Comparison of ENCODE assay signal across 15 mouse cellular contexts in genomic region chr7:112855419-112855818, GRCm38 (mm10).
A peak's percentile ranks its signal among the peaks of the same experiment; 100 is the strongest.
DNase-seq lines count a peak whose midpoint lies in the region; ATAC-seq and TF ChIP-seq lines count a peak whose summit lies in the region.
"Had no signal": no experiment of that assay in that cellular context is flagged by ENCODE, and none has a peak within 500 bp of the region (broad histone marks: within the 10 kb centered on the region; RNA-seq: fewer than 3 reads in every experiment).

No protein-coding gene starts in this region.

- no peak for ATAC-seq in heart, embryonic 13.5 days (ENCODE audit: extremely low read depth, insufficient number of reproducible peaks, low FRiP score, low TSS enrichment)
- no peak for ATAC-seq in midbrain, embryonic 16.5 days
- ATAC-seq in midbrain, embryonic 11.5 days (ENCODE audit: low FRiP score), result no peak
- ATAC-seq in stomach, embryonic 16.5 days (ENCODE audit: insufficient read depth, low FRiP score), result no peak

- H3K4me2 ChIP-seq in heart, embryonic 13.5 days, result no peak overlapping the region
- no peak overlapping the region for H3K4me2 ChIP-seq in midbrain, embryonic 16.5 days (ENCODE audit: low read length)
- no peak overlapping the region for H3K4me2 ChIP-seq in midbrain, embryonic 11.5 days
- no peak overlapping the region for H3K4me2 ChIP-seq in stomach, embryonic 16.5 days (ENCODE audit: low read depth, low read length)
- H3K4me2 ChIP-seq: forebrain, embryonic 15.5 days; limb, embryonic 13.5 days had no signal

- H3K27ac ChIP-seq in heart, embryonic 13.5 days (replicated peaks), result peak overlapping the region; percentile 58
- peak overlapping the region; percentile 73 for H3K27ac ChIP-seq in layer of hippocampus, adult 2 months
- H3K27ac ChIP-seq in midbrain, embryonic 16.5 days (ENCODE audit: low read length), result peak overlapping the region; percentile 38; the same call in 1 of the 2 replicates
- no peak overlapping the region for H3K27ac ChIP-seq in midbrain, embryonic 11.5 days (ENCODE audit: low read depth, low read length)
- H3K27ac ChIP-seq in stomach, embryonic 16.5 days (ENCODE audit: low read length), result no peak overlapping the region

- no peak overlapping the region for H3K4me3 ChIP-seq in heart, embryonic 13.5 days
- no peak overlapping the region for H3K4me3 ChIP-seq in layer of hippocampus, adult 2 months
- H3K4me3 ChIP-seq in midbrain, embryonic 16.5 days (ENCODE audit: low read depth, low read length), result no peak overlapping the region
- no peak overlapping the region for H3K4me3 ChIP-seq in midbrain, embryonic 11.5 days (ENCODE audit: low read depth, low read length)
- no peak overlapping the region for H3K4me3 ChIP-seq in stomach, embryonic 16.5 days (replicated peaks; ENCODE audit: low read length)
- H3K4me3 ChIP-seq: erythroblast, embryonic 14.5 days; forebrain, embryonic 15.5 days; limb, embryonic 13.5 days had no signal

- H3K36me3 ChIP-seq in heart, embryonic 13.5 days, result peaks cover 31% of the 10 kb centered on the region
- H3K36me3 ChIP-seq in midbrain, embryonic 16.5 days (ENCODE audit: control insufficient read depth, insufficient read depth, low read length), result no peaks in the 10 kb centered on the region; the same call in 1 of the 2 replicates
- H3K36me3 ChIP-seq in midbrain, embryonic 11.5 days (ENCODE audit: control insufficient read depth, insufficient read depth, low read length), result no peaks in the 10 kb centered on the region
- no peaks in the 10 kb centered on the region for H3K36me3 ChIP-seq in stomach, embryonic 16.5 days (ENCODE audit: control insufficient read depth, insufficient read depth, low read length)
- H3K36me3 ChIP-seq: forebrain, embryonic 15.5 days had no signal

- no peak for TF ChIP-seq CTCF in layer of hippocampus, adult 2 months (conservative IDR thresholded peaks at IDR 0.05)

- WGBS in heart, embryonic 13.5 days, result 68% methylated on average over 6 of the region's 6 CpGs
- WGBS in midbrain, embryonic 16.5 days, result 67% methylated on average over 6 of the region's 6 CpGs
- 72% methylated on average over 6 of the region's 6 CpGs for WGBS in midbrain, embryonic 11.5 days
- WGBS in stomach, embryonic 16.5 days, result 51% methylated on average over 6 of the region's 6 CpGs

- H3K4me1 ChIP-seq in heart, embryonic 13.5 days, result peaks cover 61% of the 10 kb centered on the region
- H3K4me1 ChIP-seq in midbrain, embryonic 16.5 days (ENCODE audit: control insufficient read depth, insufficient read depth, low read length), result peaks cover 36% of the 10 kb centered on the region
- H3K4me1 ChIP-seq in midbrain, embryonic 11.5 days (ENCODE audit: control insufficient read depth, insufficient read depth, low read length), result peaks cover 36% of the 10 kb centered on the region
- peaks cover 21% of the 10 kb centered on the region for H3K4me1 ChIP-seq in stomach, embryonic 16.5 days (ENCODE audit: control insufficient read depth, insufficient read depth, low read length)

- peak overlapping the region; percentile 24; the same call in 1 of the 2 replicates for H3K9ac ChIP-seq in heart, embryonic 13.5 days
- H3K9ac ChIP-seq in midbrain, embryonic 16.5 days (ENCODE audit: low read depth, low read length), result 0 out of 2 replicates have a peak overlapping the region, but pooled peaks have one; percentile 30
- no peak overlapping the region for H3K9ac ChIP-seq in midbrain, embryonic 11.5 days (ENCODE audit: low read length)
- H3K9ac ChIP-seq in stomach, embryonic 16.5 days (ENCODE audit: low read length), result 0 out of 2 replicates have a peak overlapping the region, but pooled peaks have one; percentile 9
- H3K9ac ChIP-seq: forebrain, embryonic 15.5 days; limb, embryonic 13.5 days had no signal

- intact Hi-C loops in heart, postnatal 36 days (cut with DNase I), result loop anchor here (5.0 kb wide), 1 partner anchor 48 kb away; no protein-coding TSS in a partner anchor

- H3K27me3 ChIP-seq in heart, embryonic 13.5 days (replicated peaks), result no peaks in the 10 kb centered on the region
- no peaks in the 10 kb centered on the region for H3K27me3 ChIP-seq in midbrain, embryonic 16.5 days (ENCODE audit: control insufficient read depth, insufficient read depth, low read depth, low read length)
- no peaks in the 10 kb centered on the region for H3K27me3 ChIP-seq in midbrain, embryonic 11.5 days (ENCODE audit: control insufficient read depth, insufficient read depth, low read length)
- H3K27me3 ChIP-seq in stomach, embryonic 16.5 days (ENCODE audit: control insufficient read depth, insufficient read depth, low read length), result no peaks in the 10 kb centered on the region
- H3K27me3 ChIP-seq: forebrain, embryonic 15.5 days; limb, embryonic 13.5 days had no signal

- no peak for DNase-seq in heart, postnatal 36 days
- DNase-seq in layer of hippocampus, adult 2 months (ENCODE audit: low spot score in 2 of 2), result no peak
- DNase-seq in layer of hippocampus, adult 8-10 months (ENCODE audit: low spot score in 2 of 2), result no peak
- no peak for DNase-seq in midbrain, embryonic 11.5 days (ENCODE audit: low spot score, missing footprints)
- DNase-seq in adrenal gland, postnatal 36 days, result no peak
- DNase-seq: kidney, adult 9 months; kidney, postnatal 36 days; retina, postnatal 1 day; thymus, adult 18-20 months had no signal

- H3K9me3 ChIP-seq in heart, embryonic 13.5 days, result no peaks in the 10 kb centered on the region
- H3K9me3 ChIP-seq in midbrain, embryonic 16.5 days (replicated peaks; ENCODE audit: control insufficient read depth, low read length, poor library complexity, severe bottlenecking), result no peaks in the 10 kb centered on the region
- H3K9me3 ChIP-seq in midbrain, embryonic 11.5 days (ENCODE audit: control insufficient read depth, low read length), result no peaks in the 10 kb centered on the region
- H3K9me3 ChIP-seq in stomach, embryonic 16.5 days (replicated peaks; ENCODE audit: control insufficient read depth, low read length), result no peaks in the 10 kb centered on the region
- H3K9me3 ChIP-seq: forebrain, embryonic 15.5 days; limb, embryonic 13.5 days had no signal

Comparison
In these comparisons a context has a peak if more than half of its experiments do, and no peak if none do; other contexts are left out.
1. H3K27ac ChIP-seq: peak in heart, embryonic 13.5 days (single experiment), layer of hippocampus, adult 2 months (single experiment) and midbrain, embryonic 16.5 days (single experiment); none in midbrain, embryonic 11.5 days (single experiment) and stomach, embryonic 16.5 days (single experiment).